ENCODE assay signal across 17 mouse cellular contexts in genomic region chr19:17491822-17492544, GRCm38 (mm10).
DNase-seq lines count a peak whose midpoint lies in the region; ATAC-seq and TF ChIP-seq lines count a peak whose summit lies in the region.
"Had no signal": no experiment of that assay in that cellular context is flagged by ENCODE, and none has a peak within 500 bp of the region (broad histone marks: within the 10 kb centered on the region; RNA-seq: fewer than 3 reads in every experiment).

No protein-coding gene starts in this region.

- H3K36me3 ChIP-seq in heart, embryonic 12.5 days: no peaks in the 10 kb centered on the region
- no peaks in the 10 kb centered on the region for H3K36me3 ChIP-seq in forebrain, postnatal 0 days (ENCODE audit: insufficient read depth)
- no peaks in the 10 kb centered on the region for H3K36me3 ChIP-seq in midbrain, embryonic 14.5 days (ENCODE audit: control insufficient read depth, insufficient read depth, low read length)
- H3K36me3 ChIP-seq in liver, postnatal 0 days (replicated peaks; ENCODE audit: insufficient read depth, low read length): no peaks in the 10 kb centered on the region
- H3K36me3 ChIP-seq: embryonic facial prominence, embryonic 13.5 days; hindbrain, embryonic 15.5 days; liver, embryonic 12.5 days; stomach, embryonic 15.5 days had no signal

- no peaks in the 10 kb centered on the region for H3K4me1 ChIP-seq in heart, embryonic 12.5 days (replicated peaks)
- H3K4me1 ChIP-seq in forebrain, postnatal 0 days (ENCODE audit: insufficient read depth): peaks cover 4% of the 10 kb centered on the region; the same call in 1 of the 2 replicates
- H3K4me1 ChIP-seq in midbrain, embryonic 14.5 days (ENCODE audit: control insufficient read depth, insufficient read depth, low read length): peaks cover 12% of the 10 kb centered on the region; the same call in 1 of the 2 replicates
- H3K4me1 ChIP-seq in liver, postnatal 0 days (ENCODE audit: insufficient read depth): no peaks in the 10 kb centered on the region
- H3K4me1 ChIP-seq: liver, embryonic 12.5 days; stomach, embryonic 15.5 days had no signal

- H3K27me3 ChIP-seq in heart, embryonic 12.5 days (replicated peaks): no peaks in the 10 kb centered on the region
- no peaks in the 10 kb centered on the region for H3K27me3 ChIP-seq in forebrain, postnatal 0 days (ENCODE audit: insufficient read depth, low read length)
- H3K27me3 ChIP-seq in midbrain, embryonic 14.5 days (ENCODE audit: control insufficient read depth, insufficient read depth, low read length): no peaks in the 10 kb centered on the region
- no peaks in the 10 kb centered on the region for H3K27me3 ChIP-seq in liver, postnatal 0 days (ENCODE audit: insufficient read depth, low read length)
- H3K27me3 ChIP-seq: embryonic facial prominence, embryonic 13.5 days; hindbrain, embryonic 15.5 days; liver, embryonic 12.5 days; stomach, embryonic 15.5 days had no signal

- DNase-seq in heart, adult 11 months: peak; percentile 54
- peak; percentile 32 for DNase-seq in forebrain, postnatal 0 days
- peak; percentile 59 for DNase-seq in midbrain, embryonic 14.5 days
- no peak for DNase-seq in layer of hippocampus, postnatal 25 days (ENCODE audit: extremely low spot score in 1 of 2, low spot score in 1 of 2)
- DNase-seq in kidney, adult 11 months: no peak
- DNase-seq in kidney, adult 18-20 months: no peak
- DNase-seq in liver, postnatal 0 days: no peak
- DNase-seq: cerebellum, adult 9-10 months; gastrocnemius, postnatal 25 days; thymus, postnatal 14 days had no signal

- H3K4me2 ChIP-seq in heart, embryonic 12.5 days: no peak overlapping the region
- no peak overlapping the region for H3K4me2 ChIP-seq in forebrain, postnatal 0 days (ENCODE audit: low read depth)
- no peak overlapping the region for H3K4me2 ChIP-seq in midbrain, embryonic 14.5 days (ENCODE audit: low read length)
- H3K4me2 ChIP-seq in liver, postnatal 0 days (ENCODE audit: low read depth, low read length): no peak overlapping the region
- H3K4me2 ChIP-seq: embryonic facial prominence, embryonic 13.5 days; heart, embryonic 11.5 days; hindbrain, embryonic 15.5 days; liver, embryonic 12.5 days; stomach, embryonic 15.5 days had no signal

- no peaks in the 10 kb centered on the region for H3K9me3 ChIP-seq in heart, embryonic 12.5 days (replicated peaks)
- no peaks in the 10 kb centered on the region for H3K9me3 ChIP-seq in forebrain, postnatal 0 days (ENCODE audit: low read length)
- H3K9me3 ChIP-seq in midbrain, embryonic 14.5 days (ENCODE audit: control insufficient read depth, low read length): no peaks in the 10 kb centered on the region
- H3K9me3 ChIP-seq in liver, postnatal 0 days (ENCODE audit: low read length): no peaks in the 10 kb centered on the region
- H3K9me3 ChIP-seq: embryonic facial prominence, embryonic 13.5 days; hindbrain, embryonic 15.5 days; liver, embryonic 12.5 days; stomach, embryonic 15.5 days had no signal

- no peak overlapping the region for H3K27ac ChIP-seq in heart, embryonic 12.5 days (ENCODE audit: poor library complexity, severe bottlenecking)
- H3K27ac ChIP-seq in forebrain, postnatal 0 days (ENCODE audit: low read depth, low read length): no peak overlapping the region
- no peak overlapping the region for H3K27ac ChIP-seq in midbrain, embryonic 14.5 days (replicated peaks; ENCODE audit: low read depth, low read length)
- H3K27ac ChIP-seq in liver, postnatal 0 days (ENCODE audit: low read depth): no peak overlapping the region
- H3K27ac ChIP-seq: embryonic facial prominence, embryonic 13.5 days; hindbrain, embryonic 15.5 days; liver, embryonic 12.5 days; stomach, embryonic 15.5 days had no signal

- no peak overlapping the region for H3K9ac ChIP-seq in heart, embryonic 12.5 days
- H3K9ac ChIP-seq in forebrain, postnatal 0 days: no peak overlapping the region
- no peak overlapping the region for H3K9ac ChIP-seq in midbrain, embryonic 14.5 days (replicated peaks; ENCODE audit: low read length)
- H3K9ac ChIP-seq in liver, postnatal 0 days (replicated peaks): no peak overlapping the region
- H3K9ac ChIP-seq: embryonic facial prominence, embryonic 13.5 days; hindbrain, embryonic 15.5 days; liver, embryonic 12.5 days; stomach, embryonic 15.5 days had no signal

- TF ChIP-seq EP300 in liver, postnatal 0 days (IDR thresholded peaks at IDR 0.05; ENCODE audit: low read depth): no peak

- no peak overlapping the region for H3K4me3 ChIP-seq in heart, embryonic 12.5 days
- no peak overlapping the region for H3K4me3 ChIP-seq in forebrain, postnatal 0 days (ENCODE audit: low read depth, low read length)
- no peak overlapping the region for H3K4me3 ChIP-seq in midbrain, embryonic 14.5 days (replicated peaks; ENCODE audit: low read depth, low read length)
- no peak overlapping the region for H3K4me3 ChIP-seq in liver, postnatal 0 days (ENCODE audit: low read depth, low read length)
- H3K4me3 ChIP-seq: embryonic facial prominence, embryonic 13.5 days; hindbrain, embryonic 15.5 days; liver, embryonic 12.5 days; stomach, embryonic 15.5 days had no signal

- no peak for TF ChIP-seq CTCF in forebrain, postnatal 0 days (IDR thresholded peaks at IDR 0.05; ENCODE audit: low read depth)
- no peak for TF ChIP-seq CTCF in liver, postnatal 0 days (IDR thresholded peaks at IDR 0.05; ENCODE audit: low read depth)

- WGBS in heart, embryonic 12.5 days: 80% methylated on average over 9 of the region's 9 CpGs
- WGBS in forebrain, postnatal 0 days: 12% methylated on average over 9 of the region's 9 CpGs
- 47% methylated on average over 9 of the region's 9 CpGs for WGBS in midbrain, embryonic 14.5 days
- WGBS in liver, postnatal 0 days (ENCODE audit: insufficient replicate concordance): 84% methylated on average over 9 of the region's 9 CpGs

- ATAC-seq in heart, embryonic 12.5 days (ENCODE audit: insufficient number of reproducible peaks, low FRiP score): no peak
- peak; percentile 76 for ATAC-seq in forebrain, postnatal 0 days
- ATAC-seq in midbrain, embryonic 14.5 days (ENCODE audit: low FRiP score, low TSS enrichment): peak; percentile 77
- ATAC-seq in liver, postnatal 0 days: no peak
- ATAC-seq: liver, embryonic 12.5 days; lung, postnatal 0 days had no signal

Comparison
In these comparisons a context has a peak if more than half of its experiments do, and no peak if none do; other contexts are left out.
1. DNase-seq: peak in heart, adult 11 months (single experiment), forebrain, postnatal 0 days (single experiment) and midbrain, embryonic 14.5 days (single experiment); none in layer of hippocampus, postnatal 25 days (0 of 2), kidney, adult 11 months (single experiment), kidney, adult 18-20 months (single experiment) and liver, postnatal 0 days (single experiment).
2. ATAC-seq: peak in forebrain, postnatal 0 days (single experiment) and midbrain, embryonic 14.5 days (single experiment); none in heart, embryonic 12.5 days (single experiment) and liver, postnatal 0 days (single experiment).